Mouse (Mus musculus): ENCODE data around the gene Disp1.

GRCm38 (mm10) chr1:183075121-183075822, 146.1 kb downstream of the Disp1 start:
- TF ChIP-seq GATA1 (IDR thresholded peaks at IDR 0.05; ENCODE audit: borderline replicate concordance, low read length) (no peak), FLI1 (IDR thresholded peaks at IDR 0.05; ENCODE audit: low read length) (no peak)
